18 mouse cellular contexts compared by ENCODE assay signal in the genomic region with DNA sequence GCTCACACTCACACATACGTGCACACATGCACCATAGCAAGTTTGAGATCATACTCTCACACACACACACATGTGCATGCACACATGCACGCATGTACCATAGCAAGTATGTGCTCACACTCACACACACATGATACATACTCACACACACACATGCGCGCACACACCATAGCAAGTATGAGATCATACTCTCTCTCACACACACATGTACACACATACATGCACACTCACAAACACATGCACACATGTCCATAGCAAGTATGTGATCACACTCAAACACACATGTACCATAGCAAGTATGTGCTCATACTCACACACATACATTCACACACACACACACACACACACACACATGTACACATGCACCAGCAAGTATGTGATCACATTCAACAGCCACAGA.
"Had no signal": no experiment of that assay in that cellular context is flagged by ENCODE, and none has a peak within 500 bp of the region (broad histone marks: within the 10 kb centered on the region; RNA-seq: fewer than 3 reads in every experiment).

No protein-coding gene starts in this region.

- H3K27ac ChIP-seq: liver, embryonic 13.5 days; liver, embryonic 15.5 days; lung, embryonic 15.5 days; macrophage; neural tube, embryonic 12.5 days; stomach, embryonic 15.5 days; stomach, postnatal 0 days had no signal

- H3K9ac ChIP-seq: liver, embryonic 13.5 days; liver, embryonic 15.5 days; liver, postnatal 0 days; lung, embryonic 15.5 days; midbrain, embryonic 12.5 days; neural tube, embryonic 12.5 days; stomach, embryonic 15.5 days had no signal

- H3K4me3 ChIP-seq: liver, embryonic 13.5 days; liver, embryonic 15.5 days; lung, embryonic 15.5 days; midbrain, embryonic 12.5 days; neural tube, embryonic 12.5 days; stomach, embryonic 15.5 days had no signal

- H3K4me1 ChIP-seq: stomach, embryonic 15.5 days had no signal

- H3K4me2 ChIP-seq: liver, embryonic 11.5 days; liver, embryonic 13.5 days; liver, embryonic 15.5 days; lung, embryonic 15.5 days; midbrain, embryonic 12.5 days; neural tube, embryonic 12.5 days; stomach, embryonic 15.5 days had no signal

- ATAC-seq: liver, postnatal 0 days; lung, postnatal 0 days had no signal

- H3K9me3 ChIP-seq: liver, embryonic 13.5 days; liver, embryonic 15.5 days; lung, embryonic 15.5 days; midbrain, embryonic 12.5 days; neural tube, embryonic 12.5 days; stomach, embryonic 15.5 days had no signal

- DNase-seq: liver, embryonic 13.5 days; liver, postnatal 0 days; lung, adult 2 months; lung, postnatal 14 days; lung, postnatal 36 days; right cerebral cortex, postnatal 14 days; thymus, adult 2 months; thymus, postnatal 25 days; thymus, postnatal 4 days had no signal

- H3K27me3 ChIP-seq: liver, embryonic 13.5 days; liver, embryonic 15.5 days; lung, embryonic 15.5 days; midbrain, embryonic 12.5 days; neural tube, embryonic 12.5 days; stomach, embryonic 15.5 days had no signal

- H3K36me3 ChIP-seq: liver, embryonic 13.5 days; liver, embryonic 15.5 days; lung, embryonic 15.5 days; midbrain, embryonic 12.5 days; neural tube, embryonic 12.5 days; stomach, embryonic 15.5 days had no signal
